Mouse (Mus musculus) hindbrain, embryonic 15.5 days (tissue): Measurements from ENCODE around the gene Ttc13. TPM values are rescaled to one million over a fixed set of nuclear protein-coding genes. Genes with fewer than 3 reads are reported as not detected.

Experiments
- ATAC-seq: fragments of 200-750 bp; cut with Nextera tagmentation; 2 replicates; pipeline ENCODE4 v1.8.0; 2017; ENCODE audit warnings: low read depth, moderate number of reproducible peaks, moderate TSS enrichment; ENCODE audit not compliant: low FRiP score
- H3K27ac ChIP-seq: fragments of 300-500 bp; sonication (generic); replicated peaks from 2 replicates; pipeline ENCODE4 v1.5.1; 2015; ENCODE audit warnings: mild to moderate bottlenecking, inconsistent platforms
- H3K27me3 ChIP-seq: fragments of 300-500 bp; sonication (generic); 2 replicates; pipeline ENCODE4 v1.6.1; 2015; ENCODE audit warnings: control low read depth, inconsistent platforms
- H3K36me3 ChIP-seq: fragments of 300-500 bp; sonication (generic); 2 replicates; pipeline ENCODE4 v1.6.1; 2015; ENCODE audit warnings: control low read depth, inconsistent platforms
- H3K4me1 ChIP-seq: fragments of 300-500 bp; sonication (generic); replicated peaks from 2 replicates; pipeline ENCODE4 v1.6.1; 2015; ENCODE audit warnings: control low read depth, inconsistent platforms
- H3K4me2 ChIP-seq: fragments of 300-500 bp; sonication (generic); 2 replicates; pipeline ENCODE4 v1.6.1; 2015; ENCODE audit warnings: moderate library complexity, mild to moderate bottlenecking, inconsistent platforms
- H3K4me3 ChIP-seq: fragments of 300-500 bp; sonication (generic); 2 replicates; pipeline ENCODE4 v1.5.1; 2015; ENCODE audit warnings: mild to moderate bottlenecking, inconsistent platforms
- H3K9ac ChIP-seq: fragments of 300-500 bp; sonication (generic); 2 replicates; pipeline ENCODE4 v1.6.1; 2015; ENCODE audit warnings: inconsistent platforms
- H3K9me3 ChIP-seq: fragments of 300-500 bp; sonication (generic); 2 replicates; pipeline ENCODE4 v1.6.1; 2016; ENCODE audit warnings: control low read depth, inconsistent platforms
- WGBS: fragments of 180-500 bp; shearing (Covaris S2); methylation state at CpG from one replicate; pipeline ENCODE4 v1.1.7; 2015; 5-methylcytosine and 5-hydroxymethylcytosine counted together
- polyA plus RNA-seq: library from polyadenylated mRNA; unstranded; fragments of >200 nt; fragmentation: Nextera tagmentation; extraction: Ambion mirVana; gene quantifications from 2 replicates; pipeline ENCODE4 v1.2.1, GENCODE M21; 2015

Gene Ttc13
- polyA plus RNA-seq, 1 experiment from 2014 or later: 66.1 TPM

- no peak overlapping the region for H3K4me2 ChIP-seq
- H3K9ac ChIP-seq: no peak overlapping the region
- no peaks in the 10 kb centered on the region for H3K27me3 ChIP-seq
- H3K36me3 ChIP-seq: peaks cover 4% of the 10 kb centered on the region
- ATAC-seq: peak; percentile 13; the same call in 1 of the 2 replicates
- H3K4me1 ChIP-seq: no peaks in the 10 kb centered on the region
- no peak overlapping the region for H3K27ac ChIP-seq
- 76% methylated on average over 1 of the region's 1 CpGs for WGBS
- no peak overlapping the region for H3K4me3 ChIP-seq
- H3K9me3 ChIP-seq: no peaks in the 10 kb centered on the region
These were observed 17.5 kb upstream of the Ttc13 start for GRCm38 (mm10) chr8:124739268-124739667.

- ATAC-seq: no peak
- Histone ChIP-seq H3K27ac (no peak overlapping the region), H3K4me1 (no peaks in the 10 kb centered on the region), H3K27me3 (no peaks in the 10 kb centered on the region), H3K9ac (no peak overlapping the region), H3K9me3 (no peaks in the 10 kb centered on the region), H3K4me2 (no peak overlapping the region), H3K4me3 (no peak overlapping the region), H3K36me3 (peaks cover 39% of the 10 kb centered on the region)
- 76% methylated on average over 3 of the region's 3 CpGs for WGBS
These were observed 13.7 kb upstream of the Ttc13 start for GRCm38 (mm10) chr8:124735371-124735911.

- 94% methylated on average over 8 of the region's 8 CpGs for WGBS
- no peak overlapping the region for H3K4me3 ChIP-seq
- H3K9ac ChIP-seq: no peak overlapping the region
- H3K4me1 ChIP-seq: no peaks in the 10 kb centered on the region
- H3K9me3 ChIP-seq: no peaks in the 10 kb centered on the region
- no peak overlapping the region for H3K4me2 ChIP-seq
- H3K36me3 ChIP-seq: peaks cover 60% of the 10 kb centered on the region
- H3K27ac ChIP-seq: no peak overlapping the region
- no peaks in the 10 kb centered on the region for H3K27me3 ChIP-seq
- no peak for ATAC-seq
These were observed 11.0 kb upstream of the Ttc13 start for GRCm38 (mm10) chr8:124732828-124733227.

- Histone ChIP-seq H3K9ac (no peak overlapping the region), H3K4me1 (peaks cover 32% of the 10 kb centered on the region), H3K27me3 (no peaks in the 10 kb centered on the region), H3K36me3 (peaks cover 19% of the 10 kb centered on the region), H3K9me3 (no peaks in the 10 kb centered on the region), H3K4me3 (no peak overlapping the region), H3K4me2 (no peak overlapping the region), H3K27ac (no peak overlapping the region)
- 93% methylated on average over 7 of the region's 7 CpGs for WGBS
- ATAC-seq: no peak
These were observed 2.5 kb upstream of the Ttc13 start for GRCm38 (mm10) chr8:124724301-124724700.

- 3% methylated on average over 31 of the region's 31 CpGs for WGBS
- Histone ChIP-seq H3K36me3 (no peaks in the 10 kb centered on the region; the same call in 1 of the 2 replicates), H3K27me3 (no peaks in the 10 kb centered on the region), H3K27ac (peak overlapping the region; percentile 76), H3K4me2 (peak overlapping the region; percentile 79), H3K9ac (peak overlapping the region; percentile 87), H3K4me1 (peaks cover 32% of the 10 kb centered on the region), H3K9me3 (no peaks in the 10 kb centered on the region), H3K4me3 (peak overlapping the region; percentile 89)
- ATAC-seq: peak; percentile 73
These were observed 583 bp downstream of the Ttc13 start for GRCm38 (mm10) chr8:124720938-124721861.

- no peak overlapping the region for H3K27ac ChIP-seq
- ATAC-seq: no peak
- no peaks in the 10 kb centered on the region for H3K27me3 ChIP-seq
- H3K36me3 ChIP-seq: no peaks in the 10 kb centered on the region
- H3K9me3 ChIP-seq: no peaks in the 10 kb centered on the region
- peaks cover 32% of the 10 kb centered on the region for H3K4me1 ChIP-seq
- H3K9ac ChIP-seq: no peak overlapping the region
- H3K4me3 ChIP-seq: 0 out of 2 replicates have a peak overlapping the region, but pooled peaks have one; percentile 89
- 77% methylated on average over 7 of the region's 7 CpGs for WGBS
- 0 out of 2 replicates have a peak overlapping the region, but pooled peaks have one; percentile 79 for H3K4me2 ChIP-seq
These were observed 1.6 kb downstream of the Ttc13 start for GRCm38 (mm10) chr8:124720133-124720532.

GRCm38 (mm10) chr8:124715736-124716135 is 6.0 kb downstream of the Ttc13 start:
- Histone ChIP-seq H3K4me1 (peaks cover 10% of the 10 kb centered on the region), H3K4me2 (no peak overlapping the region), H3K36me3 (peaks cover 31% of the 10 kb centered on the region), H3K9me3 (no peaks in the 10 kb centered on the region), H3K4me3 (no peak overlapping the region), H3K27me3 (no peaks in the 10 kb centered on the region), H3K9ac (no peak overlapping the region), H3K27ac (no peak overlapping the region)
- WGBS: 93% methylated on average over 8 of the region's 8 CpGs
- ATAC-seq: no peak

- Histone ChIP-seq H3K4me1 (no peaks in the 10 kb centered on the region), H3K36me3 (peaks cover 51% of the 10 kb centered on the region), H3K27ac (no peak overlapping the region), H3K4me2 (no peak overlapping the region), H3K9me3 (no peaks in the 10 kb centered on the region), H3K4me3 (no peak overlapping the region), H3K27me3 (no peaks in the 10 kb centered on the region), H3K9ac (no peak overlapping the region)
- no peak for ATAC-seq
- WGBS: 96% methylated on average over 6 of the region's 6 CpGs
These were observed 8.6 kb downstream of the Ttc13 start for GRCm38 (mm10) chr8:124713207-124713606.

- Histone ChIP-seq H3K9me3 (no peaks in the 10 kb centered on the region), H3K4me3 (no peak overlapping the region), H3K4me1 (no peaks in the 10 kb centered on the region), H3K27me3 (no peaks in the 10 kb centered on the region), H3K27ac (no peak overlapping the region), H3K9ac (no peak overlapping the region), H3K36me3 (peaks cover 47% of the 10 kb centered on the region), H3K4me2 (no peak overlapping the region)
- no peak for ATAC-seq
- 97% methylated on average over 8 of the region's 8 CpGs for WGBS
These were observed 16.0 kb downstream of the Ttc13 start for GRCm38 (mm10) chr8:124705823-124706222.

- Histone ChIP-seq H3K36me3 (peaks cover 44% of the 10 kb centered on the region), H3K4me1 (no peaks in the 10 kb centered on the region), H3K9me3 (no peaks in the 10 kb centered on the region), H3K4me2 (no peak overlapping the region), H3K27ac (no peak overlapping the region), H3K9ac (no peak overlapping the region), H3K27me3 (no peaks in the 10 kb centered on the region), H3K4me3 (no peak overlapping the region)
- no peak for ATAC-seq
- WGBS: 88% methylated on average over 4 of the region's 4 CpGs
These were observed 17.4 kb downstream of the Ttc13 start for GRCm38 (mm10) chr8:124704376-124704775.

GRCm38 (mm10) chr8:124703526-124703925 is 18.3 kb downstream of the Ttc13 start:
- Histone ChIP-seq H3K4me2 (no peak overlapping the region), H3K9ac (no peak overlapping the region), H3K27me3 (no peaks in the 10 kb centered on the region), H3K27ac (no peak overlapping the region), H3K4me1 (no peaks in the 10 kb centered on the region), H3K36me3 (peaks cover 38% of the 10 kb centered on the region), H3K9me3 (no peaks in the 10 kb centered on the region), H3K4me3 (no peak overlapping the region)
- WGBS: 80% methylated on average over 4 of the region's 4 CpGs
- no peak for ATAC-seq

- Histone ChIP-seq H3K4me1 (no peaks in the 10 kb centered on the region), H3K27ac (no peak overlapping the region), H3K9me3 (no peaks in the 10 kb centered on the region), H3K9ac (no peak overlapping the region), H3K4me2 (no peak overlapping the region), H3K36me3 (peaks cover 40% of the 10 kb centered on the region), H3K27me3 (no peaks in the 10 kb centered on the region), H3K4me3 (no peak overlapping the region)
- no peak for ATAC-seq
- 80% methylated on average over 3 of the region's 3 CpGs for WGBS
These were observed 19.6 kb downstream of the Ttc13 start for GRCm38 (mm10) chr8:124702183-124702582.
